Mouse (Mus musculus): ENCODE results near the gene Axdnd1.

- no peak for TF ChIP-seq POLR2A (IDR thresholded peaks at IDR 0.05; ENCODE audit: control insufficient read depth, extremely low read depth, insufficient read depth, low read length, poor library complexity)
- TF ChIP-seq CTCF (IDR thresholded peaks at IDR 0.05; ENCODE audit: borderline replicate concordance, control insufficient read depth, extremely low read depth, insufficient read depth, low read length, poor library complexity) = no peak
These were observed 7.5 kb upstream of the Axdnd1 start for GRCm38 (mm10) chr1:156428434-156428833.
